Mouse (Mus musculus) heart, adult 11 months (tissue): ENCODE data around the gene Tpst1.

ENCODE experiments used
- DNase-seq: peaks from one replicate; pipeline ENCODE4 v3.0.0; 2022

Gene Tpst1

GRCm38 (mm10) chr5:130089626-130090393 lies 16.7 kb downstream of the Tpst1 start:
- DNase-seq, result peak; percentile 94

GRCm38 (mm10) chr5:130096754-130097153 lies 23.6 kb downstream of the Tpst1 start:
- no peak for DNase-seq

- no peak for DNase-seq
These were observed 24.7 kb downstream of the Tpst1 start for GRCm38 (mm10) chr5:130097837-130098236.

GRCm38 (mm10) chr5:130101724-130102123 lies 28.6 kb downstream of the Tpst1 start:
- peak; percentile 92 for DNase-seq

- DNase-seq, result peak; percentile 90
These were observed 36.2 kb downstream of the Tpst1 start for GRCm38 (mm10) chr5:130109348-130109747.

GRCm38 (mm10) chr5:130110632-130111464 lies 37.7 kb downstream of the Tpst1 start:
- DNase-seq, result no peak

GRCm38 (mm10) chr5:130112653-130113052 lies 39.5 kb downstream of the Tpst1 start:
- no peak for DNase-seq

GRCm38 (mm10) chr5:130116116-130116515 lies 43.0 kb downstream of the Tpst1 start:
- no peak for DNase-seq

- no peak for DNase-seq
These were observed 43.7 kb downstream of the Tpst1 start for GRCm38 (mm10) chr5:130116857-130117256.

- no peak for DNase-seq
These were observed 44.8 kb downstream of the Tpst1 start for GRCm38 (mm10) chr5:130117932-130118331.

- no peak for DNase-seq
These were observed 46.1 kb downstream of the Tpst1 start for GRCm38 (mm10) chr5:130119236-130119635.

- DNase-seq, result no peak
These were observed 47.1 kb downstream of the Tpst1 start for GRCm38 (mm10) chr5:130120070-130120736.

GRCm38 (mm10) chr5:130120904-130121303 lies 47.8 kb downstream of the Tpst1 start:
- DNase-seq, result peak; percentile 98

- DNase-seq, result no peak
These were observed 49.2 kb downstream of the Tpst1 start for GRCm38 (mm10) chr5:130122355-130122754.

GRCm38 (mm10) chr5:130124271-130124670 lies 51.1 kb downstream of the Tpst1 start:
- DNase-seq, result no peak

- DNase-seq, result peak; percentile 81
These were observed 55.8 kb downstream of the Tpst1 start for GRCm38 (mm10) chr5:130128686-130129523.

- DNase-seq, result no peak
These were observed 56.3 kb downstream of the Tpst1 start for GRCm38 (mm10) chr5:130129524-130129793.

GRCm38 (mm10) chr5:130136597-130136996 lies 63.5 kb downstream of the Tpst1 start:
- no peak for DNase-seq

GRCm38 (mm10) chr5:130139393-130139792 lies 66.3 kb downstream of the Tpst1 start:
- DNase-seq, result peak; percentile 94

- peak; percentile 76 for DNase-seq
These were observed 68.0 kb downstream of the Tpst1 start for GRCm38 (mm10) chr5:130141138-130141537.

- DNase-seq, result peak; percentile 92
These were observed 68.9 kb downstream of the Tpst1 start for GRCm38 (mm10) chr5:130142041-130142440.

- DNase-seq, result peak; percentile 86
These were observed 70.0 kb downstream of the Tpst1 start for GRCm38 (mm10) chr5:130143101-130143500.

GRCm38 (mm10) chr5:130143977-130144333 lies 70.8 kb downstream of the Tpst1 start:
- DNase-seq, result peak; percentile 99
